Mouse (Mus musculus): ENCODE measurements around the gene Enc1. TPM values are rescaled to one million over a fixed set of nuclear protein-coding genes. Genes with fewer than 3 reads are reported as not detected.

Gene Enc1
- polyA plus RNA-seq, 1 experiment from 2014 or later, result 0.86 TPM

GRCm38 (mm10) chr13:97220022-97220421 is 20.9 kb upstream of the Enc1 start:
- H3K4me3 ChIP-seq (ENCODE audit: low read depth, low read length), result no peak overlapping the region
- H3K27me3 ChIP-seq (ENCODE audit: control insufficient read depth, insufficient read depth, low read depth, low read length), result no peaks in the 10 kb centered on the region
- no peak overlapping the region for H3K4me2 ChIP-seq (ENCODE audit: low read depth, low read length)
- H3K9ac ChIP-seq (ENCODE audit: low read depth, low read length), result no peak overlapping the region
- H3K9me3 ChIP-seq (replicated peaks; ENCODE audit: control insufficient read depth, low read length), result no peaks in the 10 kb centered on the region
- peaks cover 4% of the 10 kb centered on the region for H3K4me1 ChIP-seq (ENCODE audit: control insufficient read depth, low read depth, low read length)
- ATAC-seq (ENCODE audit: low read depth), result no peak
- 67% methylated on average over 3 of the region's 3 CpGs for WGBS (ENCODE audit: insufficient replicate concordance)
- no peaks in the 10 kb centered on the region for H3K36me3 ChIP-seq (ENCODE audit: control insufficient read depth, insufficient read depth)
- no peak overlapping the region for H3K27ac ChIP-seq (ENCODE audit: low read length)

- 62% methylated on average over 8 of the region's 8 CpGs for WGBS (ENCODE audit: insufficient replicate concordance)
- no peak overlapping the region for H3K4me3 ChIP-seq (ENCODE audit: low read depth, low read length)
- no peaks in the 10 kb centered on the region for H3K9me3 ChIP-seq (replicated peaks; ENCODE audit: control insufficient read depth, low read length)
- no peaks in the 10 kb centered on the region for H3K27me3 ChIP-seq (ENCODE audit: control insufficient read depth, insufficient read depth, low read depth, low read length)
- H3K4me1 ChIP-seq (ENCODE audit: control insufficient read depth, low read depth, low read length), result peaks cover 4% of the 10 kb centered on the region
- peak overlapping the region; percentile 40; the same call in 1 of the 2 replicates for H3K27ac ChIP-seq (ENCODE audit: low read length)
- no peak overlapping the region for H3K9ac ChIP-seq (ENCODE audit: low read depth, low read length)
- ATAC-seq (ENCODE audit: low read depth), result no peak
- no peaks in the 10 kb centered on the region for H3K36me3 ChIP-seq (ENCODE audit: control insufficient read depth, insufficient read depth)
- no peak overlapping the region for H3K4me2 ChIP-seq (ENCODE audit: low read depth, low read length)
These were observed 17.0 kb upstream of the Enc1 start for GRCm38 (mm10) chr13:97223856-97224255.

- Histone ChIP-seq H3K36me3 (ENCODE audit: control insufficient read depth, insufficient read depth) (no peaks in the 10 kb centered on the region), H3K27ac (ENCODE audit: low read length) (peak overlapping the region; percentile 81), H3K4me1 (ENCODE audit: control insufficient read depth, low read depth, low read length) (peaks cover 4% of the 10 kb centered on the region), H3K9me3 (replicated peaks; ENCODE audit: control insufficient read depth, low read length) (no peaks in the 10 kb centered on the region), H3K9ac (ENCODE audit: low read depth, low read length) (no peak overlapping the region), H3K4me2 (ENCODE audit: low read depth, low read length) (no peak overlapping the region), H3K27me3 (ENCODE audit: control insufficient read depth, insufficient read depth, low read depth, low read length) (no peaks in the 10 kb centered on the region), H3K4me3 (ENCODE audit: low read depth, low read length) (no peak overlapping the region)
- 46% methylated on average over 10 of the region's 10 CpGs for WGBS (ENCODE audit: insufficient replicate concordance)
- ATAC-seq (ENCODE audit: low read depth), result peak; percentile 93
These were observed 16.4 kb upstream of the Enc1 start for GRCm38 (mm10) chr13:97224341-97224982.

GRCm38 (mm10) chr13:97225130-97225529 is 15.8 kb upstream of the Enc1 start:
- Histone ChIP-seq H3K27ac (ENCODE audit: low read length) (peak overlapping the region; percentile 81), H3K9ac (ENCODE audit: low read depth, low read length) (no peak overlapping the region), H3K9me3 (replicated peaks; ENCODE audit: control insufficient read depth, low read length) (no peaks in the 10 kb centered on the region), H3K4me3 (ENCODE audit: low read depth, low read length) (no peak overlapping the region), H3K36me3 (ENCODE audit: control insufficient read depth, insufficient read depth) (no peaks in the 10 kb centered on the region), H3K27me3 (ENCODE audit: control insufficient read depth, insufficient read depth, low read depth, low read length) (no peaks in the 10 kb centered on the region), H3K4me2 (ENCODE audit: low read depth, low read length) (no peak overlapping the region), H3K4me1 (ENCODE audit: control insufficient read depth, low read depth, low read length) (peaks cover 4% of the 10 kb centered on the region)
- 71% methylated on average over 17 of the region's 17 CpGs for WGBS (ENCODE audit: insufficient replicate concordance)
- ATAC-seq (ENCODE audit: low read depth), result no peak

DNA sequence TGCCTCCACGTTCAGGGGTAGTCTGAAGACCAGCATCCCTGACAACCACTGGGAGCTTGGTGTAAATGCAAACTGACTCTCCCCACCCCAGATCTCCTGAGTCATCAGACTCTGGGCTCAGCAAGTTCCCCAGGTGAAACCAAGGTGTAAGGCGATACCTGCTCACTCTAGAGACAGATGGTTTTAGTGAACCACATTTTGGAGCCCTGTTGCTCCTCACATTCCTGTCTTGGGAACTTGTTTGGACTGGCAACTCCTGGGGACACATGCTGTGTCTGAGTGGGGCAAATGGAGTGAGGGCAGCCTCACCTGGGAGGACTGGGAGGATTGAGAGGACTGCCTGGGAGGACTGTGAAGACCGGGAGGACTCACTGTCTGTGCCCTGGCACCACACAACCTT is 13.1 kb upstream of the Enc1 start:
- ATAC-seq (ENCODE audit: low read depth), result no peak
- Histone ChIP-seq H3K4me1 (ENCODE audit: control insufficient read depth, low read depth, low read length) (peaks cover 4% of the 10 kb centered on the region), H3K36me3 (ENCODE audit: control insufficient read depth, insufficient read depth) (no peaks in the 10 kb centered on the region), H3K4me3 (ENCODE audit: low read depth, low read length) (no peak overlapping the region), H3K27me3 (ENCODE audit: control insufficient read depth, insufficient read depth, low read depth, low read length) (no peaks in the 10 kb centered on the region), H3K4me2 (ENCODE audit: low read depth, low read length) (no peak overlapping the region), H3K27ac (ENCODE audit: low read length) (no peak overlapping the region), H3K9ac (ENCODE audit: low read depth, low read length) (no peak overlapping the region), H3K9me3 (replicated peaks; ENCODE audit: control insufficient read depth, low read length) (no peaks in the 10 kb centered on the region)
- 60% methylated on average over 3 of the region's 3 CpGs for WGBS (ENCODE audit: insufficient replicate concordance)

- Histone ChIP-seq H3K4me2 (ENCODE audit: low read depth, low read length) (no peak overlapping the region), H3K4me3 (ENCODE audit: low read depth, low read length) (no peak overlapping the region), H3K4me1 (ENCODE audit: control insufficient read depth, low read depth, low read length) (no peaks in the 10 kb centered on the region), H3K27me3 (ENCODE audit: control insufficient read depth, insufficient read depth, low read depth, low read length) (no peaks in the 10 kb centered on the region), H3K9ac (ENCODE audit: low read depth, low read length) (no peak overlapping the region), H3K27ac (ENCODE audit: low read length) (no peak overlapping the region), H3K36me3 (ENCODE audit: control insufficient read depth, insufficient read depth) (no peaks in the 10 kb centered on the region), H3K9me3 (replicated peaks; ENCODE audit: control insufficient read depth, low read length) (no peaks in the 10 kb centered on the region)
- no peak for ATAC-seq (ENCODE audit: low read depth)
- 61% methylated on average over 3 of the region's 3 CpGs for WGBS (ENCODE audit: insufficient replicate concordance)
These were observed 10.8 kb upstream of the Enc1 start for GRCm38 (mm10) chr13:97230101-97230500.

- Histone ChIP-seq H3K4me1 (ENCODE audit: control insufficient read depth, low read depth, low read length) (no peaks in the 10 kb centered on the region; the same call in 1 of the 2 replicates), H3K36me3 (ENCODE audit: control insufficient read depth, insufficient read depth) (no peaks in the 10 kb centered on the region), H3K9me3 (replicated peaks; ENCODE audit: control insufficient read depth, low read length) (no peaks in the 10 kb centered on the region), H3K27ac (ENCODE audit: low read length) (no peak overlapping the region), H3K27me3 (ENCODE audit: control insufficient read depth, insufficient read depth, low read depth, low read length) (no peaks in the 10 kb centered on the region; the same call in 1 of the 2 replicates), H3K4me2 (ENCODE audit: low read depth, low read length) (no peak overlapping the region), H3K9ac (ENCODE audit: low read depth, low read length) (no peak overlapping the region), H3K4me3 (ENCODE audit: low read depth, low read length) (no peak overlapping the region)
- no peak for ATAC-seq (ENCODE audit: low read depth)
- WGBS (ENCODE audit: insufficient replicate concordance), result 49% methylated on average over 2 of the region's 2 CpGs
These were observed 7.8 kb upstream of the Enc1 start for GRCm38 (mm10) chr13:97233092-97233491.

DNA sequence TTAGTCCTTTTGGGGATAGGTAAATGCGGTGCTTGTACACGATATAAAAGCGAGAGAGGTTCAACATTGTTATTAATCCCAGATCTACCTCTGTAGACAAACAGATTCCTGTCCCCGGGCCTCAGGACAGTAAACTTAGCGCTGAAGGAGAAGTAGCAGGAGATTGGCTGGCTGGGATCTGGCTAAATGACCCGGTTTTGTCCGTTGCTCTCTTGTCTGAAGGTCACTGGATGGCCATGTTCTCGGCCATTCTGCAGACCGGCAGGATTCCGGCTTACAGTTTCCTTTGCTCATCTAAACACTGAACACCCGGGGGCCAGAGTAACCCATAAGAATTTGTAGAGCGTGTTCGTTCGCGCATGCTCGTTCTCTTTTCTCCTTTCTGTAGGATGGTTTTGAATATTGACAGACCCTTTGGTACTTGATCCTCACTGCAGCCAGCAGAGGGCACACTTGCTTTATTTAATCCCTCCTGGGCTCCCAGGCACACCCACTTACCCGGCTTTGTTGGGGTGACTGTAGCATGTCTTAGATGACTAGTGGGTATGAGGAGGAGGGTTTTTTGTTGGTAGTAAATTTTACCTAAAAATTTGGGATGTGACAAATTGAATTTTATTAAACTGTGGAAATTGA is 6.0 kb upstream of the Enc1 start:
- Histone ChIP-seq H3K9me3 (replicated peaks; ENCODE audit: control insufficient read depth, low read length) (no peaks in the 10 kb centered on the region), H3K27ac (ENCODE audit: low read length) (no peak overlapping the region), H3K27me3 (ENCODE audit: control insufficient read depth, insufficient read depth, low read depth, low read length) (peaks cover 12% of the 10 kb centered on the region), H3K4me1 (ENCODE audit: control insufficient read depth, low read depth, low read length) (no peaks in the 10 kb centered on the region; the same call in 1 of the 2 replicates), H3K36me3 (ENCODE audit: control insufficient read depth, insufficient read depth) (no peaks in the 10 kb centered on the region), H3K9ac (ENCODE audit: low read depth, low read length) (no peak overlapping the region), H3K4me2 (ENCODE audit: low read depth, low read length) (peak overlapping the region; percentile 41), H3K4me3 (ENCODE audit: low read depth, low read length) (peak overlapping the region; percentile 32)
- peak; percentile 68; the same call in 1 of the 2 replicates for ATAC-seq (ENCODE audit: low read depth)
- 14% methylated on average over 17 of the region's 17 CpGs for WGBS (ENCODE audit: insufficient replicate concordance)

DNA sequence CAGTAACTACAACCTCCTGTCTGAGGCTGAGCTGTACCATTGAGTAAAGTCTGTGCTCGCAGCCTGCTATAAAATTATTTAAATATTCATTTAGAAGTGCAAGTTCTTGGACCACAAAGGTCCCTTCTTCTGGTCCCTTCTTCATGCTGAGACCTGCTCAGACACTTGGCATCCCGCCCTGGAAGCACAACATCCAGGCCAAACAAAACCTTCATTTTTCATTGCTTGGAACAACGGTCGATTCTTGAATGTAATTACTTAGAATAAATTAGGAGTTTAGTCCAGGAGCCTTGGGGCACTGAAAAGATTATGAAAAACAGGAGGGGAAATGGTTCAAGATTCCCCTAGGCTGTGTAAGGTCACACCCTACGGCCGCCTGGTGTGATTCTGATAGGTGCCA is 5.0 kb upstream of the Enc1 start:
- Histone ChIP-seq H3K9ac (ENCODE audit: low read depth, low read length) (no peak overlapping the region), H3K4me2 (ENCODE audit: low read depth, low read length) (no peak overlapping the region), H3K27ac (ENCODE audit: low read length) (no peak overlapping the region), H3K4me3 (ENCODE audit: low read depth, low read length) (no peak overlapping the region), H3K4me1 (ENCODE audit: control insufficient read depth, low read depth, low read length) (peaks cover 3% of the 10 kb centered on the region; the same call in 1 of the 2 replicates), H3K9me3 (replicated peaks; ENCODE audit: control insufficient read depth, low read length) (no peaks in the 10 kb centered on the region), H3K36me3 (ENCODE audit: control insufficient read depth, insufficient read depth) (no peaks in the 10 kb centered on the region), H3K27me3 (ENCODE audit: control insufficient read depth, insufficient read depth, low read depth, low read length) (peaks cover 19% of the 10 kb centered on the region)
- no peak for ATAC-seq (ENCODE audit: low read depth)
- 55% methylated on average over 6 of the region's 6 CpGs for WGBS (ENCODE audit: insufficient replicate concordance)
